Mouse (Mus musculus): ENCODE measurements around the gene Cblc. TPM values are rescaled to one million over a fixed set of nuclear protein-coding genes. Genes with fewer than 3 reads are reported as not detected.

The Cblc gene
- 9.7 TPM for polyA plus RNA-seq (2014; fragmentation: Illumina TruSeq; extraction: RNeasy Lipid Tissue Mini Kit (QIAGEN cat#74804); ENCODE audit: insufficient read depth, low read depth, low replicate concordance)

DNA sequence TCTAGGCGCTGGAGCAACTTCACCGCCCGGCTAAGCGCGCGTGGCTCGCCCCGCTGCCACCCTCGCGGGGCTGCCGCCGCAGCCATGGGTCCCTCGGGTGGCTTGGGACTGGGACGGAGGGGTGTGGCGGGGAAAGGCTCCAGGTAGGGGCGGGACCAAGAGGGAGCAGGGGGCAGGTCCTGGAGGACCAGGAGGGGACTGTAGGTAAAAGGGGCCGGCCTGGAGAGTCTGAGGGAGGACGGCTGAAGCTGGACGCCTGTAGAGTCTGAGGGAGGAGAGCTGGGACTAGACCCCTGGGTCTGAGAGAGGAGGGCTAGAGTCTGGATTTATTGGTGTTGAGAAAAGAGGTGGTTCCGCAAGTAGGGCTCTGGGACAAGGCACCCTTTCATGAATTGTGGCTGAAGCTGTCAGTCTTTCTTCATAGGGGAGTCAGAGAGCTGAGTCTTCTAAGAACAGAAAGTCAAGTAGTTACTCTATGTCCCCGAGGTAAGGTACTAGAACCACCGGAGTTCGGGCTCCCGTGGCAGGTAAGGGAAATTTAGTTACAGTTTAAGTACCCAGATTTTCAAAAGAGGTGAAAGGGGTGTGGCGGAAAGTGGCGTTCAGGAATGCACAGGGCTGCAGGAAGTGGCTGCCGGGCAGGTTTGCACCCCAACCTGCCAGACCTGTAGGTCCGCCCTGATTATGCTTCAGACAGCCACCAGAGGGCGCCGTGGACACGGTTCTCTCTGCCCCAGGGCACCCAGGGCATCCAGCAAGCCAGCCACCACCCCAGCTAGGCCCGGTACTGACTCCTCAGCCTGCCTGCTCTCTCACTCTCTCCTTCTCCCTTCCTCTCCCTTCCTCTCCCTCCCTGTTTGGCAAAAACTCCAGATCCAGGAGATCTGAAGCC lies at the start of gene Cblc:
Gene Cblc, minus strand, starts transcription at position 113 of the 892 bp plus-strand sequence.

GRCm38 (mm10) chr7:19822604-19823058 lies 26.0 kb upstream of the Cblc start, which contains the start of gene Bcl3:
TSS of gene Bcl3 (minus strand) at chr7:19822770.

DNA sequence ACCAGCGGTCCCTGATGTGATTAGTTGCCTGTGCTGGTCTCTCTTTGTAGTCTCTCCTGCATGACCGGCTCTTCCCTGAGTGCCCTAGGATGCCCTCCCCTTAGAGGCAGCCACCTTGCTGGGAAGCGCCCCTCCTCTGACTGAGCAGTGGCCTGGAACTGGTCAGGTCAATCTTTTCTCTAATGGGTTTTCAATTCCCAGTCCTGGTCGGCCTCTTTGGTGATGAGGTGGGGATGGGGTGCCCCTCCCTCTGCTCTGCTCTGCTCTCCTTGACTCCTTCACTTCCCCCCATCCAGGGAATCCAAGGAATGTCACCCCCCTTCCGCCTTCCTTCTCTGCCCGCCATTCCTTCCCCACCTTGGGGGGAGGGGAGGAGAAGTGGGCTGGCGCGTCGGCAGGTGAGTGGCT lies 25.6 kb downstream of the Cblc start, which contains the start of gene Bcam:
Gene Bcam, minus strand, starts transcription at position 33 of the 408 bp plus-strand sequence.

DNA sequence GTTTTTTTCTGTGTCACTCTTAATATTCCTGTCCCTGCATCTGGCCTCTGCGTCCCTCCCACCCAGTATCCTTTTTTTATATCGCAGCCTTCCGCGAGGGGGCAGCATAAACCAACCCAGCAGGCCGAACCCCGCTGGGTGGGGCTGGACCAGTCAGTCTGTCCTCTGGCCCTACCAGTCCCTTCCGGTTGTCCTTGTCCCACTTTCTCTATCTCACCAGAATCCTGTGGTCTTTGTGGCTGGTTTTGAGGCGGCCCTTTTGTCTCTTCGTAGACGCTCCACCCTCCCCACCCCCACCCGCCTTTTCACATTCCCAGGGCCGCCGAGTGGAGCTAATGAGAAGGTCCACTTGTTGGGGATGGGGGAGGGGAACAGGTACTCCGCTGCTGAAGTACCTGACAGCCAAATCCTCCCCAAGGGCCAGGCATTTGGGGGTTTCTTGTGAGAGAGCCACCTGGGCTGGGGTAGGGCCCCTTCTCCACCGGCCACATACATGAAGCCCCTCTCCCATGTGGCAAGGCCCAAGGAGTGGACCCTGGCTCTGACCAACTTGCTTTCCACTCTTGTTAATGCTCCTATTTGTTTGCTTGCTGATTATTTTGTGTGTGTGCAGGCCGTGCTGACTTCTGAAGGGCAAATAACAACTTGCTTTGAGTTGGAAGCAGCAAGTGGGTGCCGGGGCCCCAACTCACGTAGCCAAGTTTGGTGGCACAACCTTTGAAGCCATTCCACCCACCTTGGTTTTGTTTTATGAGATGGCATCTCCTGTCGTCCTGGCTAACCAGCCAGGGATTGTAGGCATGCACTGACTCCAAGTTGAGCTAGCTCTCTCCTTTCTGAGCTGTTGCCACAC lies 46.2 kb downstream of the Cblc start, which contains the start of gene Nectin2:
Gene Nectin2, minus strand, starts transcription at position 267 of the 853 bp plus-strand sequence.

Other genes starting within 250 kb of the Cblc start
- 50.4 TPM for gene Ppp1r37, start 233.7 kb downstream of the Cblc start, polyA plus RNA-seq (2014; fragmentation: Illumina TruSeq; extraction: RNeasy Lipid Tissue Mini Kit (QIAGEN cat#74804); ENCODE audit: insufficient read depth, low read depth, low replicate concordance)
- 1.9 TPM for gene Zfp296, start 219.5 kb downstream of the Cblc start, polyA plus RNA-seq (2014; fragmentation: Illumina TruSeq; extraction: RNeasy Lipid Tissue Mini Kit (QIAGEN cat#74804); ENCODE audit: insufficient read depth, low read depth, low replicate concordance)
- gene Gemin7, start 219.2 kb downstream of the Cblc start, polyA plus RNA-seq (2014; fragmentation: Illumina TruSeq; extraction: RNeasy Lipid Tissue Mini Kit (QIAGEN cat#74804); ENCODE audit: insufficient read depth, low read depth, low replicate concordance), result 93.3 TPM
- 17.3 TPM for gene Clasrp, start 192.3 kb downstream of the Cblc start, polyA plus RNA-seq (2014; fragmentation: Illumina TruSeq; extraction: RNeasy Lipid Tissue Mini Kit (QIAGEN cat#74804); ENCODE audit: insufficient read depth, low read depth, low replicate concordance)
- 13.0 TPM for gene Relb, start 167.4 kb downstream of the Cblc start, polyA plus RNA-seq (2014; fragmentation: Illumina TruSeq; extraction: RNeasy Lipid Tissue Mini Kit (QIAGEN cat#74804); ENCODE audit: insufficient read depth, low read depth, low replicate concordance)
- 45.0 TPM for gene Clptm1, start 131.8 kb downstream of the Cblc start, polyA plus RNA-seq (2014; fragmentation: Illumina TruSeq; extraction: RNeasy Lipid Tissue Mini Kit (QIAGEN cat#74804); ENCODE audit: insufficient read depth, low read depth, low replicate concordance)
- 10.3 TPM for gene Apoc2, start 118.9 kb downstream of the Cblc start, polyA plus RNA-seq (2014; fragmentation: Illumina TruSeq; extraction: RNeasy Lipid Tissue Mini Kit (QIAGEN cat#74804); ENCODE audit: insufficient read depth, low read depth, low replicate concordance)
- gene Gm44805, start 115.4 kb downstream of the Cblc start, polyA plus RNA-seq (2014; fragmentation: Illumina TruSeq; extraction: RNeasy Lipid Tissue Mini Kit (QIAGEN cat#74804); ENCODE audit: insufficient read depth, low read depth, low replicate concordance), result not detected
- not detected for gene Apoc4, start 115.3 kb downstream of the Cblc start, polyA plus RNA-seq (2014; fragmentation: Illumina TruSeq; extraction: RNeasy Lipid Tissue Mini Kit (QIAGEN cat#74804); ENCODE audit: insufficient read depth, low read depth, low replicate concordance)
- gene Apoc1, start 104.1 kb downstream of the Cblc start, polyA plus RNA-seq (2014; fragmentation: Illumina TruSeq; extraction: RNeasy Lipid Tissue Mini Kit (QIAGEN cat#74804); ENCODE audit: insufficient read depth, low read depth, low replicate concordance), result 122 TPM
- 1,026 TPM for gene Apoe, start 97.6 kb downstream of the Cblc start, polyA plus RNA-seq (2014; fragmentation: Illumina TruSeq; extraction: RNeasy Lipid Tissue Mini Kit (QIAGEN cat#74804); ENCODE audit: insufficient read depth, low read depth, low replicate concordance)
- gene Tomm40, start 81.4 kb downstream of the Cblc start, polyA plus RNA-seq (2014; fragmentation: Illumina TruSeq; extraction: RNeasy Lipid Tissue Mini Kit (QIAGEN cat#74804); ENCODE audit: insufficient read depth, low read depth, low replicate concordance), result 28.0 TPM
- gene Nectin2, start 46.3 kb downstream of the Cblc start, polyA plus RNA-seq (2014; fragmentation: Illumina TruSeq; extraction: RNeasy Lipid Tissue Mini Kit (QIAGEN cat#74804); ENCODE audit: insufficient read depth, low read depth, low replicate concordance), result 39.0 TPM
- gene Bcam, start 25.8 kb downstream of the Cblc start, polyA plus RNA-seq (2014; fragmentation: Illumina TruSeq; extraction: RNeasy Lipid Tissue Mini Kit (QIAGEN cat#74804); ENCODE audit: insufficient read depth, low read depth, low replicate concordance), result 298 TPM
- gene Bcl3, start 26.0 kb upstream of the Cblc start, polyA plus RNA-seq (2014; fragmentation: Illumina TruSeq; extraction: RNeasy Lipid Tissue Mini Kit (QIAGEN cat#74804); ENCODE audit: insufficient read depth, low read depth, low replicate concordance), result 15.6 TPM
- gene Gm19345, start 55.2 kb upstream of the Cblc start, polyA plus RNA-seq (2014; fragmentation: Illumina TruSeq; extraction: RNeasy Lipid Tissue Mini Kit (QIAGEN cat#74804); ENCODE audit: insufficient read depth, low read depth, low replicate concordance), result not detected
- gene Ceacam16, start 64.5 kb upstream of the Cblc start, polyA plus RNA-seq (2014; fragmentation: Illumina TruSeq; extraction: RNeasy Lipid Tissue Mini Kit (QIAGEN cat#74804); ENCODE audit: insufficient read depth, low read depth, low replicate concordance), result 0.27 TPM
- 0.07 TPM for gene Ceacam19, start 91.2 kb upstream of the Cblc start, polyA plus RNA-seq (2014; fragmentation: Illumina TruSeq; extraction: RNeasy Lipid Tissue Mini Kit (QIAGEN cat#74804); ENCODE audit: insufficient read depth, low read depth, low replicate concordance)
- 17.0 TPM for gene Pvr, start 124.4 kb upstream of the Cblc start, polyA plus RNA-seq (2014; fragmentation: Illumina TruSeq; extraction: RNeasy Lipid Tissue Mini Kit (QIAGEN cat#74804); ENCODE audit: insufficient read depth, low read depth, low replicate concordance)
- gene Igsf23, start 153.9 kb upstream of the Cblc start, polyA plus RNA-seq (2014; fragmentation: Illumina TruSeq; extraction: RNeasy Lipid Tissue Mini Kit (QIAGEN cat#74804); ENCODE audit: insufficient read depth, low read depth, low replicate concordance), result 1.2 TPM
- gene Ceacam20, start 168.6 kb upstream of the Cblc start, polyA plus RNA-seq (2014; fragmentation: Illumina TruSeq; extraction: RNeasy Lipid Tissue Mini Kit (QIAGEN cat#74804); ENCODE audit: insufficient read depth, low read depth, low replicate concordance), result not detected
- not detected for gene Nlrp9b, start 194.7 kb upstream of the Cblc start, polyA plus RNA-seq (2014; fragmentation: Illumina TruSeq; extraction: RNeasy Lipid Tissue Mini Kit (QIAGEN cat#74804); ENCODE audit: insufficient read depth, low read depth, low replicate concordance)